Mouse (Mus musculus): ENCODE results near the gene Nabp2.

GRCm38 (mm10) chr10:128458719-128459408, 47.6 kb upstream of the Nabp2 start, which contains the start of gene Smarcc2:
- TF ChIP-seq POLR2A (IDR thresholded peaks at IDR 0.05; ENCODE audit: insufficient read depth, low read length) (no peak), CTCF (IDR thresholded peaks at IDR 0.05; ENCODE audit: low read depth, low read length) (peak; percentile 6), EP300 (IDR thresholded peaks at IDR 0.05; ENCODE audit: insufficient read depth, low read depth, low read length) (no peak)
